Mouse (Mus musculus) gastrocnemius, postnatal 4 days (tissue): ENCODE measurements around the gene Hes3. TPM values are rescaled to one million over a fixed set of nuclear protein-coding genes. Genes with fewer than 3 reads are reported as not detected.

Source experiments
- DNase-seq, 2 experiments: peaks; one replicate each; pipeline ENCODE4 v3.0.0; 2021 to 2022; ENCODE audit warnings: low spot score in 2 of 2, mixed read lengths in 2 of 2
- long read RNA-seq, 2 experiments: library from polyadenylated mRNA; stranded (forward); transcript quantifications; one replicate each; pipeline ENCODE4 v2.0.0; 2021
- total RNA-seq, 2 experiments: library from RNA; stranded (reverse); gene quantifications; 2 replicates each; pipeline ENCODE4 v1.2.3; 2021

The Hes3 gene
- not detected for total RNA-seq
- long read RNA-seq, experiment 1: 0 reads
- long read RNA-seq, experiment 2: 0 reads

GRCm38 (mm10) chr4:152291562-152291961 is at the start of gene Hes3:
Hes3 (minus strand) TSS chr4:152291662.
- no peak for DNase-seq

GRCm38 (mm10) chr4:152340584-152341284 is 49.3 kb upstream of the Hes3 start:
- DNase-seq: no peak

GRCm38 (mm10) chr4:152339293-152339790 is 47.9 kb upstream of the Hes3 start:
- no peak for DNase-seq

- no peak for DNase-seq
Measured at GRCm38 (mm10) chr4:152338419-152339292, 47.2 kb upstream of the Hes3 start, which contains the start of gene Chd5. Chd5 (plus strand) TSS chr4:152338651.

- no peak for DNase-seq
Measured at GRCm38 (mm10) chr4:152337772-152338171, 46.3 kb upstream of the Hes3 start.

- DNase-seq: no peak
Measured at GRCm38 (mm10) chr4:152333587-152333986, 42.1 kb upstream of the Hes3 start.

- DNase-seq: peak in 1 of 2 experiments; percentile 73
Measured at GRCm38 (mm10) chr4:152332952-152333351, 41.5 kb upstream of the Hes3 start.

GRCm38 (mm10) chr4:152328691-152329090 is 37.2 kb upstream of the Hes3 start:
- no peak for DNase-seq

GRCm38 (mm10) chr4:152326543-152326942 is 35.1 kb upstream of the Hes3 start:
- no peak for DNase-seq

- peak; percentile 72 to 90 for DNase-seq
Measured at GRCm38 (mm10) chr4:152325574-152326411, 34.3 kb upstream of the Hes3 start, which contains the start of gene Rpl22. Rpl22 (plus strand) TSS chr4:152325742.

GRCm38 (mm10) chr4:152324641-152325562 is 33.4 kb upstream of the Hes3 start:
- DNase-seq: no peak

GRCm38 (mm10) chr4:152321464-152321863 is 30.0 kb upstream of the Hes3 start:
- DNase-seq: no peak

GRCm38 (mm10) chr4:152318517-152319234 is 27.2 kb upstream of the Hes3 start, which contains the start of gene Rnf207:
Rnf207 (minus strand) TSS chr4:152318993.
- no peak for DNase-seq

- DNase-seq: no peak
Measured at GRCm38 (mm10) chr4:152317631-152318033, 26.2 kb upstream of the Hes3 start.

- DNase-seq: no peak
Measured at GRCm38 (mm10) chr4:152315498-152316213, 24.2 kb upstream of the Hes3 start.

GRCm38 (mm10) chr4:152313934-152314333 is 22.5 kb upstream of the Hes3 start:
- DNase-seq: no peak

- DNase-seq: no peak
Measured at GRCm38 (mm10) chr4:152313211-152313632, 21.8 kb upstream of the Hes3 start.

GRCm38 (mm10) chr4:152312186-152312585 is 20.7 kb upstream of the Hes3 start:
- no peak for DNase-seq
